8 mouse cellular contexts compared by ENCODE assay signal in the genomic region with DNA sequence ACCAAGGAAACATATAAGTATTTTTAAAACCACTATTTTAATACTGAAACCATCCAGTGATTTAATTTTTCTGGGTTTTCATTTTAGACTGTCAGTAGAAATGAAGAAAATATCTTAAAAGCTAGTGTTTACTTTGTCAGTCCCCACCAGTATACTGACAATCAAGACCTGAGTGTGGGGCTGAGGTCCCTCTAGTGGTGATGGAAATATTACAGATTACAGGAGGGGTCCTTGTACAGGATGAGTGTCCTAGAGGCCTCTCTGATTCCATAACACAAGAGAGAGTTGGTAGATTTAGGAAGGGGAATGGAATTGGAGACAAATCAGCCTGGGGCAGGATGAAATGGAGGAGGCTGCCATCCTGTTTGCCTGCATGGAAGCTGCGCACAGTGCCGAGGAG.
DNase-seq lines count a peak whose midpoint lies in the region; ATAC-seq and TF ChIP-seq lines count a peak whose summit lies in the region.

No protein-coding gene starts in this region.

- H3K9me3 ChIP-seq in heart, embryonic 10.5 days, result no peaks in the 10 kb centered on the region

- DNase-seq in heart, embryonic 10.5 days (ENCODE audit: low spot score), result peak; percentile 52
- no peak for DNase-seq in heart, postnatal 25 days (ENCODE audit: low spot score)
- DNase-seq in kidney, postnatal 14 days, result peak; percentile 34
- DNase-seq in splenic B cell, adult 2 months (ENCODE audit: low read depth, low spot score), result peak; percentile 49
- DNase-seq in adrenal gland, postnatal 36 days, result no peak
- no peak for DNase-seq in adrenal gland, adult 2 months

- intact Hi-C loops in heart, postnatal 25 days (cut with DNase I), result no loop called here

- peak; percentile 91 for ATAC-seq in CD4-positive, CD25-positive, alpha-beta regulatory T cell, adult 4 months

- no peaks in the 10 kb centered on the region for H3K27me3 ChIP-seq in heart, embryonic 10.5 days (ENCODE audit: insufficient read depth, poor library complexity, severe bottlenecking)
- H3K27me3 ChIP-seq in splenic B cell, adult 2 months (ENCODE audit: control insufficient read depth, insufficient read depth, low read length, poor library complexity, severe bottlenecking), result no peaks in the 10 kb centered on the region

- no peaks in the 10 kb centered on the region for H3K4me1 ChIP-seq in heart, embryonic 10.5 days
- H3K4me1 ChIP-seq in cortical plate, adult 2 months (ENCODE audit: control insufficient read depth, insufficient read depth, low read length), result peaks cover 2% of the 10 kb centered on the region; the same call in 1 of the 2 replicates

- peaks cover 17% of the 10 kb centered on the region for H3K36me3 ChIP-seq in heart, embryonic 10.5 days
- H3K36me3 ChIP-seq in splenic B cell, adult 2 months (ENCODE audit: control insufficient read depth, insufficient read depth, low read length, poor library complexity, severe bottlenecking), result peaks cover 8% of the 10 kb centered on the region

- H3K27ac ChIP-seq in heart, embryonic 10.5 days, result no peak overlapping the region
- H3K27ac ChIP-seq in cortical plate, adult 2 months (ENCODE audit: insufficient read depth, low read length), result no peak overlapping the region

- H3K4me3 ChIP-seq in heart, embryonic 10.5 days, result no peak overlapping the region
- no peak overlapping the region for H3K4me3 ChIP-seq in cortical plate, adult 2 months (ENCODE audit: insufficient read depth, low read length)

- 96% methylated on average over 2 of the region's 2 CpGs for WGBS in heart, embryonic 10.5 days

- peak; percentile 26; the same call in 1 of the 2 replicates for TF ChIP-seq CTCF in cortical plate, adult 2 months (IDR thresholded peaks at IDR 0.05; ENCODE audit: extremely low read depth, insufficient read depth, low read length)

- TF ChIP-seq POLR2A in cortical plate, adult 2 months (IDR thresholded peaks at IDR 0.05; ENCODE audit: extremely low read depth, insufficient read depth, low read length), result no peak

Comparison
In these comparisons a context has a peak if more than half of its experiments do, and no peak if none do; other contexts are left out.
1. DNase-seq: peak in heart, embryonic 10.5 days (single experiment), kidney, postnatal 14 days (single experiment) and splenic B cell, adult 2 months (single experiment); none in heart, postnatal 25 days (single experiment), adrenal gland, postnatal 36 days (0 of 2) and adrenal gland, adult 2 months (single experiment).